Mouse (Mus musculus) adrenal gland, adult 8-10 months (tissue): ENCODE measurements around the gene Maco1. TPM values are rescaled to one million over a fixed set of nuclear protein-coding genes. Genes with fewer than 3 reads are reported as not detected.

Experiments
- total RNA-seq, 4 experiments: library from RNA; stranded (reverse); gene quantifications; 2 replicates each; pipeline ENCODE4 v1.2.4; 2022

Gene Maco1
- total RNA-seq, 4 experiments from 2014 or later = 36.2 to 51.0 (median 47.8) TPM

Other genes starting within 250 kb of the Maco1 start
- 10 to 100 TPM; 15.3 to 41.3 (median 29.9) TPM for gene Man1c1, start 149.1 kb downstream of the Maco1 start, total RNA-seq
- 10 to 100 TPM; 46.7 to 49.4 (median 48.4) TPM for gene Ldlrap1, start 85.3 kb downstream of the Maco1 start, total RNA-seq
- 1 to 10 TPM in 1 of 4 experiments, under 1 TPM in 1, not detected in 2; 0.84 to 1.1 TPM for gene Rhd, start 11.2 kb upstream of the Maco1 start, total RNA-seq
- 100 to 1,000 TPM; 200 to 410 (median 314) TPM for gene Tmem50a, start 61.7 kb upstream of the Maco1 start, total RNA-seq
- gene Rsrp1, start 70.2 kb upstream of the Maco1 start, total RNA-seq = 100 to 1,000 TPM; 450 to 493 (median 461) TPM
- 100 to 1,000 TPM in 1 of 4 experiments, 10 to 100 TPM in 3; 80.6 to 102 (median 92.5) TPM for gene Syf2, start 77.6 kb upstream of the Maco1 start, total RNA-seq